Mouse (Mus musculus) kidney, embryonic 15.5 days (tissue): ENCODE data around the gene Sipa1l2. TPM values are rescaled to one million over a fixed set of nuclear protein-coding genes. Genes with fewer than 3 reads are reported as not detected.

Experiments
- ATAC-seq: fragments of 200-750 bp; cut with Nextera tagmentation; replicated peaks from 2 replicates; pipeline ENCODE4 v1.8.0; 2017; ENCODE audit warnings: moderate TSS enrichment; ENCODE audit not compliant: low FRiP score
- H3K27ac ChIP-seq: fragments of 300-500 bp; sonication (generic); 2 replicates; pipeline ENCODE4 v1.5.1; 2015; ENCODE audit warnings: mild to moderate bottlenecking, inconsistent platforms
- H3K27me3 ChIP-seq: fragments of 300-500 bp; sonication (generic); 2 replicates; pipeline ENCODE4 v1.6.1; 2015; ENCODE audit warnings: inconsistent platforms
- H3K36me3 ChIP-seq: fragments of 300-500 bp; sonication (generic); 2 replicates; pipeline ENCODE4 v1.6.1; 2015; ENCODE audit warnings: inconsistent platforms
- H3K4me1 ChIP-seq: fragments of 300-500 bp; sonication (generic); 2 replicates; pipeline ENCODE4 v1.6.1; 2015; ENCODE audit warnings: inconsistent platforms
- H3K4me2 ChIP-seq: fragments of 300-500 bp; sonication (generic); 2 replicates; pipeline ENCODE4 v1.6.1; 2015; ENCODE audit warnings: moderate library complexity, mild to moderate bottlenecking, inconsistent platforms
- H3K4me3 ChIP-seq: fragments of 300-500 bp; sonication (generic); replicated peaks from 2 replicates; pipeline ENCODE4 v1.5.1; 2015; ENCODE audit warnings: mild to moderate bottlenecking, inconsistent platforms
- H3K9ac ChIP-seq: fragments of 300-500 bp; sonication (generic); 2 replicates; pipeline ENCODE4 v1.6.1; 2015; ENCODE audit warnings: mild to moderate bottlenecking, inconsistent platforms
- H3K9me3 ChIP-seq: fragments of 300-500 bp; sonication (generic); replicated peaks from 2 replicates; pipeline ENCODE4 v1.6.1; 2016; ENCODE audit warnings: inconsistent platforms
- WGBS: fragments of 180-500 bp; shearing (Covaris S2); methylation state at CpG from one replicate; pipeline ENCODE4 v1.1.7; 2015; ENCODE audit warnings: mixed read lengths; 5-methylcytosine and 5-hydroxymethylcytosine counted together
- polyA plus RNA-seq: library from polyadenylated mRNA; unstranded; fragments of >200 nt; fragmentation: Nextera tagmentation; extraction: Ambion mirVana; gene quantifications from 2 replicates; pipeline ENCODE4 v1.2.1, GENCODE M21; 2015

Gene Sipa1l2
- polyA plus RNA-seq, 1 experiment from 2014 or later = 17.4 TPM

DNA sequence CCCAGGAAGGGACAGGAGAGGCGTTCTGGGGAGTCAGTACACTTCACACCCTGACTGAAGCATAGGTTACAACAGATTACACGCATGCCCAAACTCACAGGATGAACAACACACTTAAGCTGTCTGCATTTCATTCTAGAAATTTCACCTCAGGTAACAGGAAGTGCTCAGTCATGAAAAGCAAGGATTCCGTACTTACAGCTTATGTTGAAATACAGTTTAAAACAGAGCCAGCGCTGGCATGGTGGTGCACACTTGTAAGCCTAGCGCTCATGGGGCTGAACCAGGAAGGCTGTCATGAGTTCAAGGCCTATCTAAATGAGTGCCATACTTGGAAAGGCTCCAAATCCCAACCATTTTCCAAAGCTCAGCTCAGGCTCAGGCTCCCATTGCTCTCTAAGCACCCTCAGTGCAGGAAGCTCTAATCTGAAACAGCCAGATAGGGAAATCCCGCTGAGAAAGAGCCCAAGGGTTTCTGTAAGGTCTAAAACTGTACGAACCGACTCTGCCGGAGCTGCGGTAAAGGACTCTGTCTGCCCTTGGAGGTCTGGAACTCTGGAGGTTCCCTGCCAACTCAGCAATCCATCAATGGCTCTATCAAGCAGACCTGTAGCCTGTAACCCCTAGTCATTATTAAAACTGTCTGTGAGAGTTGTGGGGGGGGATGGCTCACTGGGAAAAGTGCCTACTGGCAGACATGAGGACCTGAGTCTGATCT lies 12.1 kb downstream of the Sipa1l2 start:
- H3K36me3 ChIP-seq = no peaks in the 10 kb centered on the region
- no peak overlapping the region for H3K9ac ChIP-seq

GRCm38 (mm10) chr8:125556706-125557105 lies 12.9 kb downstream of the Sipa1l2 start:
- no peaks in the 10 kb centered on the region for H3K27me3 ChIP-seq
- H3K4me2 ChIP-seq = no peak overlapping the region
- H3K9me3 ChIP-seq = no peaks in the 10 kb centered on the region
- H3K36me3 ChIP-seq = no peaks in the 10 kb centered on the region
- WGBS = 87% methylated on average over 5 of the region's 5 CpGs
- peaks cover 74% of the 10 kb centered on the region for H3K4me1 ChIP-seq
- H3K9ac ChIP-seq = no peak overlapping the region
- ATAC-seq = no peak
- peak overlapping the region; percentile 23; the same call in 1 of the 2 replicates for H3K27ac ChIP-seq
- H3K4me3 ChIP-seq = no peak overlapping the region

More for the DNA sequence above, 12.1 kb downstream of the Sipa1l2 start:
- Histone ChIP-seq H3K27ac (peak overlapping the region; percentile 74; the same call in 1 of the 2 replicates), H3K9me3 (no peaks in the 10 kb centered on the region), H3K4me2 (no peak overlapping the region), H3K4me1 (peaks cover 69% of the 10 kb centered on the region), H3K27me3 (no peaks in the 10 kb centered on the region), H3K4me3 (no peak overlapping the region)
- WGBS = 56% methylated on average over 10 of the region's 10 CpGs
- no peak for ATAC-seq

DNA sequence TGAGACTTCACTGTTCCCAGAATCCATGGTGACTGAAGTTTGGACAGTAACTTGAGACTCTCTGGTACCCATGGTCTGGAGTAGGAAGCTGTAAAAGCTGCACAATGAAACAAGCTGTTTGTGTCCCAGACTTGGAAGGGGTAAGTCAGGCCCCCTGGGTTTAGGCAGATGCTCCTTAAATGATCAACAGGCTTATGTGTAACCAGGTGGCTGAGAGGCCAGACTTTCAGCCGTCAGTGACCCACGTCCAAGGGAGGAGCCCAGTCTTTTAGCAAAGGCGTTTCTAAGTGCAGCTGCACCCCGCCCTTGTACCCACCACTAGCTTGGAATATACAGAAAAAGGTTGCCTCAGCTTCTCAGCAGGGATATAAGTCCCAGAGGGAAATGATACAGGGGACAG lies 19.0 kb downstream of the Sipa1l2 start:
- H3K9me3 ChIP-seq = no peaks in the 10 kb centered on the region
- H3K4me2 ChIP-seq = no peak overlapping the region
- ATAC-seq = peak; percentile 64
- no peaks in the 10 kb centered on the region for H3K27me3 ChIP-seq
- peak overlapping the region; percentile 46 for H3K27ac ChIP-seq
- peaks cover 77% of the 10 kb centered on the region for H3K4me1 ChIP-seq
- H3K9ac ChIP-seq = no peak overlapping the region
- WGBS = 31% methylated on average over 4 of the region's 4 CpGs
- H3K4me3 ChIP-seq = no peak overlapping the region
- no peaks in the 10 kb centered on the region for H3K36me3 ChIP-seq

DNA sequence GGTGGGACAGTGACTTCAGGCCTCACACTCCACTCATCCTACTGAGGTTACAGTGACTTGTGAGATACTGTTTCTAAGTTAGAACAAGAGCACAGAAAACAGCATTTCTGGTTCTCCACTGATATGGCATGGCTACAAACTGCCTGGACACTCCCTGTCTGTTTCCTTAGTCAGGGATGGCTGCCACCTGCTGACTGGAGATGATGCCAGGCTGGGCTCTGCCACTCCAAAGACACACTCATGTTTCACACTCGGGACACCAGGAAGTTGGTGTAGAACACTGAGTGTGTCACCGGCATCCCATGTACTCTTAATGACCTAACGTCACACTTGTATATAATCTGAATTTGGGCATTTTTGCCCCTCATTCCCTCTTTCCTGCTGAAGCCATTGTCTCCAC lies 22.3 kb downstream of the Sipa1l2 start:
- no peak for ATAC-seq
- no peaks in the 10 kb centered on the region for H3K27me3 ChIP-seq

DNA sequence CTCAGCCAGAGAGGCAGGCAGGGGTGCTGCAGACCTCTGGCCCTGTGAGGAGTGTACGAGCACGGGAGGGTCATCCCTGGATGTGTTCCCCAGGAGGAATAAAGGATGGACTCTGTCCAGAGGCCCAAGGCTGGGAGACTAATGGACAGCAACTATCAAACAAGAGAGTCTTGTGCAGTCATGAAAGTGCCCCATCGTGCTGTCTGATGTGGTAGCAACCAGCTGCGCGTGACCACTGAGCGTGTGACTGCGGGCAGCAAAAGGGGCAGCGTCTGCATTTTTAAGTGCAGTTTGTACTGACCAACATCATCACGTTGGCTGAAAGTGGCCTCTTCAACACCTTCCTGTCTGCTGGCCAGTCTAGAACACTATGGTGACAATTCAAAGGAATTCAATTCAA lies 23.7 kb downstream of the Sipa1l2 start:
- no peaks in the 10 kb centered on the region for H3K27me3 ChIP-seq
- WGBS = 80% methylated on average over 9 of the region's 9 CpGs
- no peak overlapping the region for H3K9ac ChIP-seq
- H3K36me3 ChIP-seq = no peaks in the 10 kb centered on the region
- peaks cover 65% of the 10 kb centered on the region for H3K4me1 ChIP-seq
- H3K9me3 ChIP-seq = no peaks in the 10 kb centered on the region
- no peak overlapping the region for H3K4me3 ChIP-seq
- no peak for ATAC-seq
- no peak overlapping the region for H3K27ac ChIP-seq
- H3K4me2 ChIP-seq = no peak overlapping the region

More for the DNA sequence above, 22.3 kb downstream of the Sipa1l2 start:
- WGBS = 67% methylated on average over 3 of the region's 3 CpGs
- peaks cover 73% of the 10 kb centered on the region for H3K4me1 ChIP-seq
- no peaks in the 10 kb centered on the region for H3K36me3 ChIP-seq
- H3K9me3 ChIP-seq = no peaks in the 10 kb centered on the region
- no peak overlapping the region for H3K4me2 ChIP-seq
- no peak overlapping the region for H3K4me3 ChIP-seq
- H3K9ac ChIP-seq = no peak overlapping the region
- H3K27ac ChIP-seq = peak overlapping the region; percentile 14; the same call in 1 of the 2 replicates

- Histone ChIP-seq H3K4me1 (peaks cover 62% of the 10 kb centered on the region), H3K9me3 (no peaks in the 10 kb centered on the region), H3K9ac (no peak overlapping the region), H3K36me3 (no peaks in the 10 kb centered on the region), H3K4me3 (no peak overlapping the region), H3K27ac (no peak overlapping the region), H3K27me3 (no peaks in the 10 kb centered on the region), H3K4me2 (no peak overlapping the region)
- WGBS = 72% methylated on average over 11 of the region's 11 CpGs
- ATAC-seq = no peak; the same call in 1 of the 2 replicates
These were observed 26.6 kb downstream of the Sipa1l2 start for GRCm38 (mm10) chr8:125542893-125543613.

DNA sequence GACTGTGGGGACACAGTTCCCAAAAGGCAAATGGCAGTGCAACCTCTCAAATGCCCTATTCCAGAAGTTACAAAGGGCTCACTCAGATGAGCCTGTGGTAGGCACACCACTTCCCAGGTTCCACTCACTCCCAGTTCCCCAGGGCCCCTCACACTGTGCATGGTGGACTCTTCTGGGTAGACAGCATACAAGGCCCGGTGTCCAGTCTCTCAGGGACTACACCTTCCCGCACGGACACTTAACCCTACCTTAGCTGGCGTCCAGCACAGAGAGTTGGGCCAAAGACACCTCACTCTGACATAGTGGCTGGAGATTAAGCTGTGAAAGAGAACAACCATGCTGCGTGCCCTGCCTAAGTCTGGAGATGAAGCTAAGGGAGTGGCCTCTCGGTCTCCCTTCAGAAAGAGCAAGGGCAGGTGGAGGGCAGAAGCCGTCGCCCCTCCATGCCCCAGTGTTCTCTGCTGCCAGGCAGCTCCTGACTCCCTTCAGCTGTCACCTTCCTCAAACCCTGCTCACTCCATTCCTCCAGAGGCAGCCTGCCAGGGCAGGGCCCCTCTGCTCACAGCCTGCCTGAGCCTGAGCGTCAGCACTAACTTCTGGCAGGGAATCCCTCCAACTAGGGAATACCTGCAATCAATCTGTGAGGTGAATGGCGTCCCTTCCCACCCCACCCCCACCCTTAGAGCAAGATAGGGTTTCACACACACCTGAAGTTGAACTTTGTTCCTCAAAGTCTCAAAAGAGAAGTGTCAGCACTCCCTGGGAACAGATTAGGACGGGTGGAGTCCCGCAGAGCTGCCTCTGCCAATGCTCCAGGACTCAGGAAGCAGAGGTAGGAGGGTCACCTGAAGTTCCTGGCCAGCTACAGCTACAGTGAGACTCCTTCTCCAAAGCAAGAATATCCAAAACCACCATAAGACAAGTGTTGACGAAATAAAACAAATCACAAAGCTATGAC lies 30.3 kb downstream of the Sipa1l2 start:
- no peak overlapping the region for H3K4me2 ChIP-seq

DNA sequence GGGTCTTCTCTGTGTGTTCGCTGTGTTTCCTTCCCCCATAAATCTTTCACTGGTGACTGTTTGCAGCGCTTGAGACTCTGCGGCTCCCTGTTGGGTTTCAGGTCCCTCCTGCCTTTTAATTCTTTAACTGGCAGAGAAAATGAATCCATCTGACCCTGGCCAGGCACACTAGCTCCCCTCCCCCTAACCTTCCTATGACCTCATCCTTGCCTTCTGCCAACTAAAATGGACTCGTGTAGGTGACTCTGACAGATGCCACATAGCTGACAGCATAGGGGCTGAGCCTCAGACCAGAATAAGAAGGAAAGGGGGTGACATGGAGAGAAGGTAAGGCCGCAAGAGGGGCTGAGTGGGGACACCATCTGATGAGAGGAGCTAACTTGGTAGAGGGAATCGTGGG lies 31.3 kb downstream of the Sipa1l2 start:
- Histone ChIP-seq H3K9ac (no peak overlapping the region), H3K4me1 (peaks cover 56% of the 10 kb centered on the region), H3K27me3 (no peaks in the 10 kb centered on the region), H3K27ac (peak overlapping the region; percentile 22; the same call in 1 of the 2 replicates), H3K4me3 (no peak overlapping the region), H3K4me2 (no peak overlapping the region), H3K9me3 (no peaks in the 10 kb centered on the region), H3K36me3 (peaks cover 15% of the 10 kb centered on the region)
- ATAC-seq = no peak
- 29% methylated on average over 6 of the region's 6 CpGs for WGBS

More for the DNA sequence above, 30.3 kb downstream of the Sipa1l2 start:
- no peak overlapping the region for H3K4me3 ChIP-seq
- no peaks in the 10 kb centered on the region for H3K9me3 ChIP-seq
- H3K36me3 ChIP-seq = peaks cover 15% of the 10 kb centered on the region
- no peak overlapping the region for H3K9ac ChIP-seq
- peaks cover 52% of the 10 kb centered on the region for H3K4me1 ChIP-seq
- no peak for ATAC-seq
- 63% methylated on average over 13 of the region's 13 CpGs for WGBS
- no peaks in the 10 kb centered on the region for H3K27me3 ChIP-seq
- no peak overlapping the region for H3K27ac ChIP-seq

- Histone ChIP-seq H3K4me3 (no peak overlapping the region), H3K9me3 (no peaks in the 10 kb centered on the region)
- ATAC-seq = no peak
These were observed 35.9 kb downstream of the Sipa1l2 start for GRCm38 (mm10) chr8:125533709-125534108.

GRCm38 (mm10) chr8:125532953-125533352 lies 36.7 kb downstream of the Sipa1l2 start:
- no peak overlapping the region for H3K9ac ChIP-seq
- no peak overlapping the region for H3K4me3 ChIP-seq
- 0 out of 2 replicates have a peak, but pooled peaks have one; percentile 60 for ATAC-seq
- peaks cover 15% of the 10 kb centered on the region for H3K36me3 ChIP-seq
- peaks cover 59% of the 10 kb centered on the region for H3K4me1 ChIP-seq
- H3K9me3 ChIP-seq = no peaks in the 10 kb centered on the region
- H3K4me2 ChIP-seq = no peak overlapping the region
- no peaks in the 10 kb centered on the region for H3K27me3 ChIP-seq
- 0 out of 2 replicates have a peak overlapping the region, but pooled peaks have one; percentile 29 for H3K27ac ChIP-seq
- WGBS = 74% methylated on average over 8 of the region's 8 CpGs

More at GRCm38 (mm10) chr8:125533709-125534108, 35.9 kb downstream of the Sipa1l2 start:
- H3K4me2 ChIP-seq = no peak overlapping the region
- peak overlapping the region; percentile 9; the same call in 1 of the 2 replicates for H3K27ac ChIP-seq
- WGBS = 43% methylated on average over 7 of the region's 7 CpGs
- peaks cover 59% of the 10 kb centered on the region for H3K4me1 ChIP-seq
- no peaks in the 10 kb centered on the region for H3K27me3 ChIP-seq
- H3K36me3 ChIP-seq = peaks cover 15% of the 10 kb centered on the region
- no peak overlapping the region for H3K9ac ChIP-seq

- Histone ChIP-seq H3K27ac (peak overlapping the region; percentile 29; the same call in 1 of the 2 replicates), H3K4me3 (no peak overlapping the region), H3K36me3 (peaks cover 9% of the 10 kb centered on the region), H3K27me3 (no peaks in the 10 kb centered on the region), H3K4me2 (no peak overlapping the region), H3K9ac (no peak overlapping the region), H3K4me1 (peaks cover 65% of the 10 kb centered on the region), H3K9me3 (no peaks in the 10 kb centered on the region)
- ATAC-seq = 0 out of 2 replicates have a peak, but pooled peaks have one; percentile 4
- 34% methylated on average over 7 of the region's 7 CpGs for WGBS
These were observed 37.4 kb downstream of the Sipa1l2 start for GRCm38 (mm10) chr8:125532177-125532576.
